Mouse (Mus musculus) inflammation-experienced regulatory T-cells (primary cell): Measurements from ENCODE around the gene C4b. TPM values are rescaled to one million over a fixed set of nuclear protein-coding genes. Genes with fewer than 3 reads are reported as not detected.

ENCODE experiments used
- polyA plus RNA-seq, 2 experiments: library from polyadenylated mRNA; unstranded; fragments of 100-300 nt; shearing (Covaris generic); gene quantifications; one replicate each; pipeline ENCODE4 v1.2.1; 2017

C4b gene
- polyA plus RNA-seq = 1 to 10 TPM in 1 of 2 experiments, under 1 TPM in 1; 0.16 to 4.8 TPM

DNA sequence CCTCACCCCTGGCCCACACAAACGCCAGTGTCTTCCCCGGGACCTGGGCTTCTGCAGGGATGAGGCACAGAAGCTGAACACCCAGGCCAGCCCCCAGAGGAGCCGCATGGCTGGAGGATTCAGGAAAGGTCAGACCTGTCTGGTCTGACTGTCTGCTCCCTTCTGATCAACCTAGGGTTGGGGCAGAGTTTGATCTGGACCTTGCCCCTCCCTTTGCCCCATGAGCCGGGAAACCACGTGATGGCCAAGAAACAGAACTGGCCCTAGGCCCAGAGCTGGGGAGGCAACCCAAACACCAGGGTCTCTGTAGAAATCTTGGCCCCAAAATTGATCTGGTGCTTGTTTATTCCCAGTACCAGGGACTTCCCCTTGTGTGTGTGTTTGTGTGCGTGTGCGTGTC is at the start of gene C4b:
Gene C4b, minus strand, starts transcription at position 164 of the 400 bp plus-strand sequence.

Other genes starting within 250 kb of the C4b start
- gene Btnl6, start 226.5 kb downstream of the C4b start, polyA plus RNA-seq = under 1 TPM in 1 of 2 experiments, not detected in 1; 0.22 TPM
- 1 to 10 TPM in 1 of 2 experiments, under 1 TPM in 1; 0.71 to 1.5 TPM for gene Notch4, start 179.6 kb downstream of the C4b start, polyA plus RNA-seq
- 100 to 1,000 TPM; 242 to 367 TPM for gene Gpsm3, start 154.1 kb downstream of the C4b start, polyA plus RNA-seq
- gene Pbx2, start 152.6 kb downstream of the C4b start, polyA plus RNA-seq = 10 to 100 TPM; 15.0 to 18.2 TPM
- 1 to 10 TPM; 1.3 to 3.4 TPM for gene Ager, start 146.0 kb downstream of the C4b start, polyA plus RNA-seq
- 100 to 1,000 TPM in 1 of 2 experiments, 10 to 100 TPM in 1; 91.5 to 117 TPM for gene Rnf5, start 140.2 kb downstream of the C4b start, polyA plus RNA-seq
- 10 to 100 TPM; 21.3 to 25.3 TPM for gene Agpat1, start 139.6 kb downstream of the C4b start, polyA plus RNA-seq
- 1 to 10 TPM in 1 of 2 experiments, under 1 TPM in 1; 0.44 to 3.0 TPM for gene Egfl8, start 127.9 kb downstream of the C4b start, polyA plus RNA-seq
- gene Ppt2, start 115.4 kb downstream of the C4b start, polyA plus RNA-seq = 10 to 100 TPM; 19.9 to 26.0 TPM
- 1 to 10 TPM; 6.5 to 8.5 TPM for gene Prrt1, start 114.3 kb downstream of the C4b start, polyA plus RNA-seq
- 1 to 10 TPM; 3.7 to 7.1 TPM for gene Fkbpl, start 99.1 kb downstream of the C4b start, polyA plus RNA-seq
- gene Atf6b, start 96.7 kb downstream of the C4b start, polyA plus RNA-seq = 10 to 100 TPM; 69.7 to 80.4 TPM
- gene Tnxb, start 73.3 kb downstream of the C4b start, polyA plus RNA-seq = under 1 TPM in 1 of 2 experiments, not detected in 1; 0.09 TPM
- not detected for gene Cyp21a1, start 60.7 kb upstream of the C4b start, polyA plus RNA-seq
- 10 to 100 TPM; 29.4 to 36.0 TPM for gene Stk19, start 93.1 kb upstream of the C4b start, polyA plus RNA-seq
- gene Dxo, start 93.1 kb upstream of the C4b start, polyA plus RNA-seq = 10 to 100 TPM; 63.2 to 66.7 TPM
- 100 to 1,000 TPM; 103 to 142 TPM for gene Skiv2l, start 106.3 kb upstream of the C4b start, polyA plus RNA-seq
- 10 to 100 TPM; 48.2 to 64.7 TPM for gene Nelfe, start 106.5 kb upstream of the C4b start, polyA plus RNA-seq
- under 1 TPM; 0.40 to 0.65 TPM for gene Cfb, start 118.6 kb upstream of the C4b start, polyA plus RNA-seq
- under 1 TPM; 0.27 to 0.39 TPM for gene Zbtb12, start 135.6 kb upstream of the C4b start, polyA plus RNA-seq
- not detected for gene Gm20547, start 138.2 kb upstream of the C4b start, polyA plus RNA-seq
- 1 to 10 TPM; 1.6 to 3.3 TPM for gene C2, start 154.4 kb upstream of the C4b start, polyA plus RNA-seq
- 10 to 100 TPM; 65.4 to 83.5 TPM for gene Ehmt2, start 154.6 kb upstream of the C4b start, polyA plus RNA-seq
- gene Slc44a4, start 170.6 kb upstream of the C4b start, polyA plus RNA-seq = under 1 TPM in 1 of 2 experiments, not detected in 1; 0.21 TPM
- 10 to 100 TPM; 78.7 to 95.7 TPM for gene Neu1, start 187.4 kb upstream of the C4b start, polyA plus RNA-seq
- gene Hspa1b, start 215.4 kb upstream of the C4b start, polyA plus RNA-seq = 100 to 1,000 TPM; 378 to 903 TPM
- gene Gm20481, start 226.0 kb upstream of the C4b start, polyA plus RNA-seq = 10 to 100 TPM; 13.3 to 18.6 TPM
- 100 to 1,000 TPM in 1 of 2 experiments, 10 to 100 TPM in 1; 84.0 to 191 TPM for gene Hspa1a, start 228.3 kb upstream of the C4b start, polyA plus RNA-seq
- under 1 TPM; 0.10 to 0.73 TPM for gene Hspa1l, start 228.8 kb upstream of the C4b start, polyA plus RNA-seq
- 100 to 1,000 TPM in 1 of 2 experiments, 10 to 100 TPM in 1; 80.1 to 110 TPM for gene Lsm2, start 238.0 kb upstream of the C4b start, polyA plus RNA-seq